Mouse (Mus musculus): ENCODE measurements at regions not wholly inside any gene's neighbourhood (a gene's known extent, or its start where the extent isn't known, plus 50 kb on each side); places are given as distances from the start of the nearest gene placed in this dataset.

DNA sequence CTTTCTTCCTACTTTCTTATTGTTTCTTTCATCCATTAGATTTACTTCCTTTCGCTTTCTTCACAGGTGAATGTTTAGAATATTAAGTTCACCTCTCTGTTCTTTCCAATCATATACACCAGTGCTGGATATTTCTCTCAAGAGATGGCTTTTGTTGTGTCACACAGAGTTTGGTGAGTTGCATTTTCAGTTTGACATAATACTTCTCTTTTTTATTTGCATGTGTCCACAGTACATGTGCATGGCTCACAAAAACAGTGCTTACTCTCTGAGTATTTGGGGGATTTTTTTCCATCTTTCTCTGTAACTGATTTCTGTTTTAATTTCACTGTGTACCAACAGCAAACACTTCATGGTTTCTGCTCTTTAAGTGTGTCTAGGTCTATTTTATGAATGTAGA is 274.5 kb upstream of the Erbb4 start:
- TF ChIP-seq POLR2AphosphoS2 (IDR thresholded peaks at IDR 0.05; ENCODE audit: low read depth, low read length) (no peak), ETS1 (conservative IDR thresholded peaks at IDR 0.05; ENCODE audit: low read depth, low read length) (peak; percentile 24; the same call in 1 of the 2 replicates), MEF2A (IDR thresholded peaks at IDR 0.05; ENCODE audit: borderline replicate concordance, low read depth, low read length) (no peak), MAZ (IDR thresholded peaks at IDR 0.05; ENCODE audit: low read depth, low read length) (no peak), ZC3H11A (IDR thresholded peaks at IDR 0.05; ENCODE audit: low read depth, low read length) (no peak), UBTF (IDR thresholded peaks at IDR 0.05; ENCODE audit: low read depth, low read length) (no peak), JUND (conservative IDR thresholded peaks at IDR 0.05; ENCODE audit: low read depth, low read length) (no peak), TCF12 (IDR thresholded peaks at IDR 0.05; ENCODE audit: low read depth, low read length) (no peak), CHD1 (IDR thresholded peaks at IDR 0.05; ENCODE audit: low read depth, low read length) (no peak), RAD21 (IDR thresholded peaks at IDR 0.05; ENCODE audit: low read depth, low read length) (no peak), PAX5 (IDR thresholded peaks at IDR 0.05; ENCODE audit: low read length) (no peak), BHLHE40 (IDR thresholded peaks at IDR 0.05; ENCODE audit: low read depth, low read length) (peak; percentile 75), RCOR1 (conservative IDR thresholded peaks at IDR 0.05; ENCODE audit: low read depth, low read length) (no peak), ZMIZ1 (IDR thresholded peaks at IDR 0.05; ENCODE audit: low read depth, low read length) (no peak), ZKSCAN1 (IDR thresholded peaks at IDR 0.05; ENCODE audit: borderline replicate concordance, low read depth, low read length) (no peak), CHD2 (IDR thresholded peaks at IDR 0.05; ENCODE audit: low read length) (no peak), USF1 (IDR thresholded peaks at IDR 0.05; ENCODE audit: low read depth, low read length) (no peak), MAX (IDR thresholded peaks at IDR 0.05; ENCODE audit: low read length) (no peak), ZNF384 (IDR thresholded peaks at IDR 0.05; ENCODE audit: low read depth, low read length) (0 out of 2 replicates have a peak, but pooled peaks have one; percentile 10), EP300 (IDR thresholded peaks at IDR 0.05; ENCODE audit: low read length) (peak; percentile 68), IRF4 (IDR thresholded peaks at IDR 0.05; ENCODE audit: low read depth, low read length) (peak; percentile 46; the same call in 1 of the 2 replicates), MYC (IDR thresholded peaks at IDR 0.05; ENCODE audit: low read depth, low read length) (0 out of 2 replicates have a peak, but pooled peaks have one; percentile 33), KAT2A (IDR thresholded peaks at IDR 0.05; ENCODE audit: insufficient replicate concordance, low read length) (no peak), USF2 (conservative IDR thresholded peaks at IDR 0.05; ENCODE audit: low read depth, low read length) (no peak), NRF1 (IDR thresholded peaks at IDR 0.05; ENCODE audit: low read depth, low read length) (no peak), TBP (conservative IDR thresholded peaks at IDR 0.05; ENCODE audit: low read depth, low read length) (no peak), ELF1 (IDR thresholded peaks at IDR 0.05; ENCODE audit: low read depth, low read length) (no peak)
- no peaks in the 10 kb centered on the region for H3K79me2 ChIP-seq (replicated peaks; ENCODE audit: control insufficient read depth, extremely low read depth, insufficient read depth, poor library complexity, severe bottlenecking)
- H3K27ac ChIP-seq (ENCODE audit: insufficient read depth, low read depth), result no peak overlapping the region
- in situ Hi-C loops (cut with MboI; ENCODE audit: low pct_ligation_motif_present, low pct_unique_long_range_greater_than_20kb, low sequenced_read_pairs) (no loop called here), dilution Hi-C loops (cut with MboI; ENCODE audit: extremely low pct_ligation_motif_present, extremely low pct_unique_long_range_greater_than_20kb, low sequenced_read_pairs) (no loop called here)
- no peaks in the 10 kb centered on the region for H3K27me3 ChIP-seq (replicated peaks)
- H3K4me2 ChIP-seq (ENCODE audit: insufficient read depth, low read depth, poor library complexity, severe bottlenecking), result no peak overlapping the region; the same call in 1 of the 2 replicates
- H3K9me3 ChIP-seq (replicated peaks; ENCODE audit: low read length), result peaks cover 9% of the 10 kb centered on the region
- no peak overlapping the region for H3K4me3 ChIP-seq (replicated peaks in 1 of 3; ENCODE audit: low read depth in 2 of 3, low read length in 2 of 3, poor library complexity in 1 of 3)
- DNase-seq (ENCODE audit: extremely low read depth), result peak; percentile 48
- H3K9ac ChIP-seq (ENCODE audit: insufficient read depth, low read depth), result no peak overlapping the region
- H3K36me3 ChIP-seq (replicated peaks in 1 of 2; ENCODE audit: control insufficient read depth in 1 of 2, insufficient read depth in 1 of 2, low read length in 1 of 2), result no peaks in the 10 kb centered on the region
- H3K4me1 ChIP-seq (ENCODE audit: control insufficient read depth in 1 of 2, insufficient read depth in 2 of 2), result peaks cover 0 to 10% of the 10 kb centered on the region in 2 experiments; a peak in 2 of 4 replicates
